Mouse (Mus musculus): ENCODE measurements around the gene Tedc2. TPM values are rescaled to one million over a fixed set of nuclear protein-coding genes. Genes with fewer than 3 reads are reported as not detected.

Gene Tedc2
- polyA plus RNA-seq, 1 experiment from 2014 or later, result 13.4 TPM

- peak overlapping the region; percentile 85 for H3K4me3 ChIP-seq (ENCODE audit: low read length)
- ATAC-seq (ENCODE audit: low FRiP score, low TSS enrichment), result no peak
- H3K27ac ChIP-seq (ENCODE audit: low read depth, low read length), result peak overlapping the region; percentile 60; the same call in 1 of the 2 replicates
- peak overlapping the region; percentile 65 for H3K4me2 ChIP-seq (replicated peaks; ENCODE audit: low read depth, low read length)
- peaks cover 8% of the 10 kb centered on the region; the same call in 1 of the 2 replicates for H3K4me1 ChIP-seq (ENCODE audit: control insufficient read depth, insufficient read depth, low read length)
- H3K9ac ChIP-seq (ENCODE audit: low read depth, low read length), result peak overlapping the region; percentile 89
- WGBS, result under 1% methylated on average over 32 of the region's 32 CpGs
- peaks cover 31% of the 10 kb centered on the region for H3K36me3 ChIP-seq (ENCODE audit: control insufficient read depth, insufficient read depth, low read length)
- no peaks in the 10 kb centered on the region for H3K9me3 ChIP-seq (ENCODE audit: control insufficient read depth, low read length)
- H3K27me3 ChIP-seq (ENCODE audit: control insufficient read depth, insufficient read depth, low read length), result no peaks in the 10 kb centered on the region
Measured at GRCm38 (mm10) chr17:24250988-24251319, 30.3 kb upstream of the Tedc2 start.

- WGBS, result 96% methylated on average over 2 of the region's 2 CpGs
- Histone ChIP-seq H3K4me1 (ENCODE audit: control insufficient read depth, insufficient read depth, low read length) (peaks cover 8% of the 10 kb centered on the region; the same call in 1 of the 2 replicates), H3K36me3 (ENCODE audit: control insufficient read depth, insufficient read depth, low read length) (peaks cover 50% of the 10 kb centered on the region), H3K27ac (ENCODE audit: low read depth, low read length) (no peak overlapping the region), H3K4me2 (replicated peaks; ENCODE audit: low read depth, low read length) (no peak overlapping the region), H3K9ac (ENCODE audit: low read depth, low read length) (no peak overlapping the region), H3K9me3 (ENCODE audit: control insufficient read depth, low read length) (peaks cover 9% of the 10 kb centered on the region; the same call in 1 of the 2 replicates), H3K27me3 (ENCODE audit: control insufficient read depth, insufficient read depth, low read length) (no peaks in the 10 kb centered on the region), H3K4me3 (ENCODE audit: low read length) (peak overlapping the region; percentile 85; the same call in 1 of the 2 replicates)
- no peak for ATAC-seq (ENCODE audit: low FRiP score, low TSS enrichment)
Measured at GRCm38 (mm10) chr17:24248641-24249040, 28.0 kb upstream of the Tedc2 start.

GRCm38 (mm10) chr17:24244061-24244460 is 23.4 kb upstream of the Tedc2 start:
- no peaks in the 10 kb centered on the region for H3K27me3 ChIP-seq (ENCODE audit: control insufficient read depth, insufficient read depth, low read length)
- no peak overlapping the region for H3K4me2 ChIP-seq (replicated peaks; ENCODE audit: low read depth, low read length)
- H3K9me3 ChIP-seq (ENCODE audit: control insufficient read depth, low read length), result peaks cover 9% of the 10 kb centered on the region; the same call in 1 of the 2 replicates
- no peak overlapping the region for H3K27ac ChIP-seq (ENCODE audit: low read depth, low read length)
- H3K36me3 ChIP-seq (ENCODE audit: control insufficient read depth, insufficient read depth, low read length), result peaks cover 92% of the 10 kb centered on the region
- ATAC-seq (ENCODE audit: low FRiP score, low TSS enrichment), result no peak
- WGBS, result 96% methylated on average over 8 of the region's 8 CpGs
- no peaks in the 10 kb centered on the region for H3K4me1 ChIP-seq (ENCODE audit: control insufficient read depth, insufficient read depth, low read length)
- no peak overlapping the region for H3K4me3 ChIP-seq (ENCODE audit: low read length)
- H3K9ac ChIP-seq (ENCODE audit: low read depth, low read length), result no peak overlapping the region

GRCm38 (mm10) chr17:24243311-24243969 is 22.8 kb upstream of the Tedc2 start:
- Histone ChIP-seq H3K4me1 (ENCODE audit: control insufficient read depth, insufficient read depth, low read length) (no peaks in the 10 kb centered on the region), H3K9ac (ENCODE audit: low read depth, low read length) (no peak overlapping the region), H3K27me3 (ENCODE audit: control insufficient read depth, insufficient read depth, low read length) (no peaks in the 10 kb centered on the region), H3K36me3 (ENCODE audit: control insufficient read depth, insufficient read depth, low read length) (peaks cover 92% of the 10 kb centered on the region), H3K4me3 (ENCODE audit: low read length) (no peak overlapping the region), H3K27ac (ENCODE audit: low read depth, low read length) (no peak overlapping the region), H3K9me3 (ENCODE audit: control insufficient read depth, low read length) (peaks cover 9% of the 10 kb centered on the region; the same call in 1 of the 2 replicates), H3K4me2 (replicated peaks; ENCODE audit: low read depth, low read length) (no peak overlapping the region)
- ATAC-seq (ENCODE audit: low FRiP score, low TSS enrichment), result no peak
- WGBS, result 83% methylated on average over 4 of the region's 4 CpGs

- H3K9ac ChIP-seq (ENCODE audit: low read depth, low read length), result no peak overlapping the region
- no peak overlapping the region for H3K4me3 ChIP-seq (ENCODE audit: low read length)
- H3K27me3 ChIP-seq (ENCODE audit: control insufficient read depth, insufficient read depth, low read length), result no peaks in the 10 kb centered on the region
- H3K9me3 ChIP-seq (ENCODE audit: control insufficient read depth, low read length), result no peaks in the 10 kb centered on the region
- WGBS, result 90% methylated on average over 7 of the region's 7 CpGs
- no peak for ATAC-seq (ENCODE audit: low FRiP score, low TSS enrichment)
- H3K4me2 ChIP-seq (replicated peaks; ENCODE audit: low read depth, low read length), result no peak overlapping the region
- peaks cover 99% of the 10 kb centered on the region for H3K36me3 ChIP-seq (ENCODE audit: control insufficient read depth, insufficient read depth, low read length)
- no peak overlapping the region for H3K27ac ChIP-seq (ENCODE audit: low read depth, low read length)
- H3K4me1 ChIP-seq (ENCODE audit: control insufficient read depth, insufficient read depth, low read length), result no peaks in the 10 kb centered on the region
Measured at GRCm38 (mm10) chr17:24236921-24237320, 16.3 kb upstream of the Tedc2 start.

GRCm38 (mm10) chr17:24236479-24236878 is 15.8 kb upstream of the Tedc2 start:
- no peaks in the 10 kb centered on the region for H3K27me3 ChIP-seq (ENCODE audit: control insufficient read depth, insufficient read depth, low read length)
- no peak overlapping the region for H3K27ac ChIP-seq (ENCODE audit: low read depth, low read length)
- no peak overlapping the region for H3K4me2 ChIP-seq (replicated peaks; ENCODE audit: low read depth, low read length)
- WGBS, result 97% methylated on average over 1 of the region's 1 CpGs
- H3K4me3 ChIP-seq (ENCODE audit: low read length), result no peak overlapping the region
- H3K9me3 ChIP-seq (ENCODE audit: control insufficient read depth, low read length), result no peaks in the 10 kb centered on the region
- H3K36me3 ChIP-seq (ENCODE audit: control insufficient read depth, insufficient read depth, low read length), result peaks cover 99% of the 10 kb centered on the region
- ATAC-seq (ENCODE audit: low FRiP score, low TSS enrichment), result no peak
- no peaks in the 10 kb centered on the region for H3K4me1 ChIP-seq (ENCODE audit: control insufficient read depth, insufficient read depth, low read length)
- no peak overlapping the region for H3K9ac ChIP-seq (ENCODE audit: low read depth, low read length)

GRCm38 (mm10) chr17:24227941-24228340 is 7.3 kb upstream of the Tedc2 start:
- Histone ChIP-seq H3K27ac (ENCODE audit: low read depth, low read length) (no peak overlapping the region), H3K27me3 (ENCODE audit: control insufficient read depth, insufficient read depth, low read length) (no peaks in the 10 kb centered on the region), H3K36me3 (ENCODE audit: control insufficient read depth, insufficient read depth, low read length) (peaks cover 93% of the 10 kb centered on the region), H3K4me1 (ENCODE audit: control insufficient read depth, insufficient read depth, low read length) (no peaks in the 10 kb centered on the region), H3K4me3 (ENCODE audit: low read length) (no peak overlapping the region), H3K4me2 (replicated peaks; ENCODE audit: low read depth, low read length) (no peak overlapping the region), H3K9ac (ENCODE audit: low read depth, low read length) (no peak overlapping the region), H3K9me3 (ENCODE audit: control insufficient read depth, low read length) (no peaks in the 10 kb centered on the region)
- WGBS, result 87% methylated on average over 7 of the region's 7 CpGs
- ATAC-seq (ENCODE audit: low FRiP score, low TSS enrichment), result no peak

GRCm38 (mm10) chr17:24226721-24227120 is 6.1 kb upstream of the Tedc2 start:
- H3K4me3 ChIP-seq (ENCODE audit: low read length), result no peak overlapping the region
- H3K9me3 ChIP-seq (ENCODE audit: control insufficient read depth, low read length), result no peaks in the 10 kb centered on the region
- no peak overlapping the region for H3K9ac ChIP-seq (ENCODE audit: low read depth, low read length)
- WGBS, result 98% methylated on average over 8 of the region's 8 CpGs
- H3K4me1 ChIP-seq (ENCODE audit: control insufficient read depth, insufficient read depth, low read length), result no peaks in the 10 kb centered on the region
- no peak overlapping the region for H3K27ac ChIP-seq (ENCODE audit: low read depth, low read length)
- H3K4me2 ChIP-seq (replicated peaks; ENCODE audit: low read depth, low read length), result no peak overlapping the region
- ATAC-seq (ENCODE audit: low FRiP score, low TSS enrichment), result no peak
- peaks cover 89% of the 10 kb centered on the region for H3K36me3 ChIP-seq (ENCODE audit: control insufficient read depth, insufficient read depth, low read length)
- no peaks in the 10 kb centered on the region for H3K27me3 ChIP-seq (ENCODE audit: control insufficient read depth, insufficient read depth, low read length)

- Histone ChIP-seq H3K9ac (ENCODE audit: low read depth, low read length) (no peak overlapping the region), H3K4me3 (ENCODE audit: low read length) (no peak overlapping the region), H3K4me1 (ENCODE audit: control insufficient read depth, insufficient read depth, low read length) (no peaks in the 10 kb centered on the region; the same call in 1 of the 2 replicates), H3K27me3 (ENCODE audit: control insufficient read depth, insufficient read depth, low read length) (no peaks in the 10 kb centered on the region), H3K27ac (ENCODE audit: low read depth, low read length) (no peak overlapping the region), H3K9me3 (ENCODE audit: control insufficient read depth, low read length) (no peaks in the 10 kb centered on the region), H3K36me3 (ENCODE audit: control insufficient read depth, insufficient read depth, low read length) (peaks cover 80% of the 10 kb centered on the region), H3K4me2 (replicated peaks; ENCODE audit: low read depth, low read length) (no peak overlapping the region)
- ATAC-seq (ENCODE audit: low FRiP score, low TSS enrichment), result no peak
- 95% methylated on average over 5 of the region's 5 CpGs for WGBS
Measured at GRCm38 (mm10) chr17:24225851-24226250, 5.2 kb upstream of the Tedc2 start.
